Mouse (Mus musculus) megakaryocyte, embryonic 14.5 days (primary cell): ENCODE measurements around the gene Trp53i11.

Source experiments
- FLI1 ChIP-seq: IDR thresholded peaks from 2 replicates; pipeline ENCODE4 v1.6.1; 2012; ENCODE audit warnings: low read length, inconsistent platforms, mixed read lengths
- GATA1 ChIP-seq: IDR thresholded peaks from 3 replicates; pipeline ENCODE4 v1.6.1; 2012; ENCODE audit warnings: mixed read lengths, low read length, inconsistent platforms, borderline replicate concordance

DNA sequence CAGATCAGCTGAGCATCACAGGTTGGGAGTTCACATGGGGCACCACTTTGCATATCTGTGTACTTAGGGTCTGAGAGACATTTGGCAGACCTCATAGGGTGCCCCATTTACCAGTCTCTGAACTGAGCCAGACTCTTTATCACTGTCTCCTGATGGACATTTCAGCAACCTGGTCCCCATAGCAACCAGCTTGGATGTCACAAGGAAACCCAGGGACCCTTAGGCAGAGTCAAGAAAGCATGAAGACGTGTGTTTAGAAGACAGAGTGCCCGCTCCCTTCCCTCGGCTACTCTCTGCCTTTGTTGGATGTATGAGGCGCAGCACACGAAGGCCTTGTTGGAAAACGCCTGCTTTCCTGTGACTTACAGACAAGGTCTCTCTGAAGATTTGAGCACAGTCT, 21.1 kb upstream of the Trp53i11 start:
- TF ChIP-seq FLI1, result no peak
- TF ChIP-seq GATA1, result no peak
